Mouse (Mus musculus) adrenal gland, adult 2 months (tissue): ENCODE measurements at regions not wholly inside any gene's neighbourhood (a gene's known extent, or its start where the extent isn't known, plus 50 kb on each side); places are given as distances from the start of the nearest gene placed in this dataset.
A peak's percentile ranks its signal among the peaks of the same experiment; 100 is the strongest.

Source experiments
- DNase-seq: peaks from one replicate; pipeline ENCODE4 v3.0.0; 2021

- DNase-seq, result no peak
Observed at GRCm38 (mm10) chr9:31582947-31583346, 118.7 kb upstream of the Tmem45b start.

- DNase-seq, result no peak
Observed at GRCm38 (mm10) chr9:31578506-31579173, 114.4 kb upstream of the Tmem45b start.

GRCm38 (mm10) chr9:31577066-31577465 lies 112.8 kb upstream of the Tmem45b start:
- no peak for DNase-seq

GRCm38 (mm10) chr9:31567029-31567428 lies 102.8 kb upstream of the Tmem45b start:
- DNase-seq, result no peak

- no peak for DNase-seq
Observed at GRCm38 (mm10) chr9:31566257-31567007, 102.2 kb upstream of the Tmem45b start.

- peak; percentile 42 for DNase-seq
Observed at GRCm38 (mm10) chr9:31564996-31565773, 100.9 kb upstream of the Tmem45b start.

- DNase-seq, result no peak
Observed at GRCm38 (mm10) chr9:31563541-31563940, 99.3 kb upstream of the Tmem45b start.

GRCm38 (mm10) chr9:31560226-31560556 lies 95.9 kb upstream of the Tmem45b start:
- no peak for DNase-seq

GRCm38 (mm10) chr9:31559506-31560225 lies 95.4 kb upstream of the Tmem45b start:
- DNase-seq, result peak; percentile 68

GRCm38 (mm10) chr9:31543691-31544052 lies 79.4 kb upstream of the Tmem45b start:
- no peak for DNase-seq

- DNase-seq, result peak; percentile 79
Observed at GRCm38 (mm10) chr9:31542909-31543690, 78.8 kb upstream of the Tmem45b start.

GRCm38 (mm10) chr9:31541615-31542191 lies 77.4 kb upstream of the Tmem45b start:
- DNase-seq, result no peak

GRCm38 (mm10) chr9:31538458-31539210 lies 74.4 kb upstream of the Tmem45b start:
- DNase-seq, result no peak

- DNase-seq, result no peak
Observed at GRCm38 (mm10) chr9:31529021-31529420, 64.8 kb upstream of the Tmem45b start.

GRCm38 (mm10) chr9:31527216-31527615 lies 63.0 kb upstream of the Tmem45b start:
- DNase-seq, result no peak
